Mouse (Mus musculus) lung, postnatal 25 days (tissue): ENCODE data around the gene Thsd4.

ENCODE experiments used
- DNase-seq: peaks from one replicate; pipeline ENCODE4 v3.0.0; 2022; ENCODE audit warnings: low spot score

Thsd4 gene

GRCm38 (mm10) chr9:60521806-60522264, at the start of gene Thsd4:
Thsd4 (minus strand) TSS chr9:60522046.
- peak; percentile 49 for DNase-seq

DNA sequence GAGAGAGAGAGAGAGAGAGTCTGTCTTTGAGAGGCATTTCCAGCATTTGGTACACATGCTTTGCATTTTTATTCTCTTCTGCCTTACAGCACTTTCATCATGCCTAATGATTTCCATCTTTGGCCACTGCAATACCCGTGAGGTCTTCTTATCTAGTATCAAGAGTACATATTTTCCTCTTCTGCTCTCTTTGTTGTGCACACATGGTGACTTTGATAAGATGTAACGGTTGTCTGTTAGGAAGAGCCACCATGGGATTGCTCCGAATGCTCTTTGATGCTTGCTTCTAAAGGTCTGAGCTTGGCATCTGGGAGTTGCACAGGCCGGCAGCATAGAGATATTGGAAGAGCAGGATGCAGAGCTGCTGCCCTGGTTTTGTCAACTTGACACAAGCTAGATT, 49.2 kb upstream of the Thsd4 start:
- no peak for DNase-seq

DNA sequence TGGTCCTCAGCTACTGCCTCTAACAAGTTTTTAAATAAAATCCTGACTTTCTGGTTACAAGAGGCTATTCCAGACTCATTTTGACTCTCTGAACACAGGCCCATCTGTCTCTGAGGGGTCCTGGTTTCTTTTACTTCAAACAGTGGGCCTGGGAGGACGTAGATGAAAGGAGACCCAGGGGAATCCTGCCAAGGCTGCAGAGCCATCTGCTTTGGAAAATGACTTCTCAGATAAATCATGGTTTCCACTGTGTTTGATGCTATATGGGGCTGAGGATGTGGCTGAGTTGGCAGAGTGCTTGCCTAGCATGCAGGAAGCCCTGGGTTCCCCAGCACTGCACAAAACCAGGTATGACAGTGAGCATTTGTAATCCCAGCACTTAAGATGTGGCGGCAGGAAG, 47.5 kb upstream of the Thsd4 start:
- DNase-seq, result no peak

- DNase-seq, result no peak
These were observed 42.0 kb upstream of the Thsd4 start for GRCm38 (mm10) chr9:60563809-60564208.

- DNase-seq, result no peak
These were observed 40.9 kb upstream of the Thsd4 start for GRCm38 (mm10) chr9:60562443-60563371.

DNA sequence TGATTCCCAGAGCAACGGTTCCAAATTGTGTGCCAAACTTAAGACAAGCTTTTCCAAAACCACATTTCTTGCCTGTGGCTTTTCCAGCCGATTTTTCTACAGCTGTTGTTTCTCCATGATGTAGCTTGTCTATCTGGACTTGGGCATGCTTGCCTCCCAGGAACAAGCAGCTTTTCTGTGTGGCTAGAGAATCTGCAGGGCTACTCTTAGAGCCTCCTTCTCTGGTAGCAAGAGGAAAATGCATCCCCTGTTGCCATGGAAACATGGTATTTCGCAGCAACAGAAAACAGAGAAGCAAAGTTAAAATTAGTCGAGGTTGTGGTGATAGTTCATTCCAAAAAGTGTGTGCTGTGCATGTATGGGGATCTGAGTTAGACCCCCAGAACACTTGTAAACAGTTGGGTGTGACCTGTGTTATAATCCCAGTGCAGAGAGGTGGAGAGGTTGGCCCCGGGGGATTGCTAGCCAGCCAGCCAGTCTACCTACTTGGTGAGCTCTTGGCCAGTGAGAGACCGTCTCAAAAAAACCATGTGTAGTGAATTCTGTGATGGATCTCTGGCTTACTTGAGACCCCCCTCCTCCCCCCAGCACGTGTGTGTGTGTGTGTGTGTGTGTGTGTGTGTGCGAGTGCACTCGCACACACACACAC, 39.9 kb upstream of the Thsd4 start:
- no peak for DNase-seq

GRCm38 (mm10) chr9:60558507-60558906, 36.7 kb upstream of the Thsd4 start:
- DNase-seq, result no peak

DNA sequence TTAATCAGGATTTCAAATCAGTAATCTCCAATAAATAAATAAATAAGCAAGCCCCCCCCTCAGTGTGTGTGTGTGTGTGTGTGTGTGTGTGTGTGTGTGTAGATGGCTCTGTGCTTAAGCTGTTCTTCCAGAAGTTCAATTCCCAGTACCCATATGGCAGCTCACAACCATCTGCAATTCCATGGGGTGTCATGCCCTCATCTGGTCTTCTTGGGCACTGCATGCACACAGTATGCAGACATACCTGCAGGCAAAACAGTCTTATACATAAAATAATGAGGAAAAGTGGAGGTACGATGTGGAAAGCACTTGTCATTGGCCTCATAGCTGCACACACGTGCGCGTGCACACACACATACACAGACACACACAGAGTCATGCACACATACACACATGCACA, 29.4 kb upstream of the Thsd4 start:
- no peak for DNase-seq

DNA sequence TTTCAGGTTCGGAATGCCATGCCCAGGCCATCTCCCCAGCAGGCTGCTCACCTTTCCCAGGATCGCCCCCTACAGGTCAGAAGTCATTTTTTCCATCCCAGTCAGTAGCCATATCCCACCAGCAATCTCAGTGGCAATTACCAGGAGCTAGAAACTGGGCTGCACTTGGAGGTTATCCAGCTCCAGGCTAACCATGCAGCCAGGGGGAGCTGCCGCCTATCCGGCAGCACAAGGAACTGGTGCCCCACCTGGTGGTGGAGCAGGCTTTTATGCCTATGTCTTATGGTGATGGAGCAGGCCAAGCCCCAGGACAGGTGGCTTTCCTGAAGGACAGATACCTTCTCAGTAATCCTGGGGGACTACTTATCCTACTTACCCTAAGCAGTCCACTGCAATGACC, 26.3 kb upstream of the Thsd4 start:
- DNase-seq, result peak; percentile 64

- no peak for DNase-seq
These were observed 24.3 kb upstream of the Thsd4 start for GRCm38 (mm10) chr9:60546169-60546568.

DNA sequence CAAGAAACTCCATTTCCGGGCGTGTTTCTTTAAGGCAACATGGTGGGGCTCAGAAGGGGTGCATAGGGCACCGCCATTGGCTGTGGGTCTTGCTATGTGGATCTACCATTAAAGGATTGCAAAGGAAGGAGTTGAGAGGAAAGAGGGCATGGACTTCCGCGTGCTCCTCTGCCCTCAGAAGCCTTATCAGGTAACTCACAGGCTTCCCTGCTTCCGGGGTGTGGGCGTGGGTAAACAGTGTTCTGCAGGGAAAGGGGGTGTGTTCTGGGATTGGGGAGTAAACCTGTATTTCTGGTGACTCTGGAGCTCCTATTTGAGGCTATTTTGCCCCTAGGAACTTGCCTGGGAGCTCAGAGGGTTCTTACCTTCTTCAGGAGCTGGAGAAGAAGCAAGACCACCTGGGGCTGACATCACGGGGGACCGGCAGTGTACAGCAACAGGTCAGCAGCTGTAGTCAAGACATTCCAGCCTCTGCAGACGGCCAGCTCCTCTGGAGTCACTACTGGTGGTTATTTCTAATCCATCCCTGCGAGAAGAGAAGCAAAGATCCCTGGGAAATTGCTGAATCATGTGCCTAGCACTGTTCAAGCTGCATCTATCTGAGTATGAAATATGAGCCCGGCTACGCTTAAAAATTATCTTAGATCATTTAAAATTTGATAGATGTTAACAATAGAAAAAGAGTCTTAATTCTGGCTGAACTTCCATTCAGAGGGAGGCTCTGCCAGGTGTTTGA, 23.7 kb upstream of the Thsd4 start:
- peak; percentile 60 for DNase-seq

GRCm38 (mm10) chr9:60543422-60544015, 21.7 kb upstream of the Thsd4 start:
- no peak for DNase-seq

GRCm38 (mm10) chr9:60530310-60530709, 8.5 kb upstream of the Thsd4 start:
- no peak for DNase-seq

DNA sequence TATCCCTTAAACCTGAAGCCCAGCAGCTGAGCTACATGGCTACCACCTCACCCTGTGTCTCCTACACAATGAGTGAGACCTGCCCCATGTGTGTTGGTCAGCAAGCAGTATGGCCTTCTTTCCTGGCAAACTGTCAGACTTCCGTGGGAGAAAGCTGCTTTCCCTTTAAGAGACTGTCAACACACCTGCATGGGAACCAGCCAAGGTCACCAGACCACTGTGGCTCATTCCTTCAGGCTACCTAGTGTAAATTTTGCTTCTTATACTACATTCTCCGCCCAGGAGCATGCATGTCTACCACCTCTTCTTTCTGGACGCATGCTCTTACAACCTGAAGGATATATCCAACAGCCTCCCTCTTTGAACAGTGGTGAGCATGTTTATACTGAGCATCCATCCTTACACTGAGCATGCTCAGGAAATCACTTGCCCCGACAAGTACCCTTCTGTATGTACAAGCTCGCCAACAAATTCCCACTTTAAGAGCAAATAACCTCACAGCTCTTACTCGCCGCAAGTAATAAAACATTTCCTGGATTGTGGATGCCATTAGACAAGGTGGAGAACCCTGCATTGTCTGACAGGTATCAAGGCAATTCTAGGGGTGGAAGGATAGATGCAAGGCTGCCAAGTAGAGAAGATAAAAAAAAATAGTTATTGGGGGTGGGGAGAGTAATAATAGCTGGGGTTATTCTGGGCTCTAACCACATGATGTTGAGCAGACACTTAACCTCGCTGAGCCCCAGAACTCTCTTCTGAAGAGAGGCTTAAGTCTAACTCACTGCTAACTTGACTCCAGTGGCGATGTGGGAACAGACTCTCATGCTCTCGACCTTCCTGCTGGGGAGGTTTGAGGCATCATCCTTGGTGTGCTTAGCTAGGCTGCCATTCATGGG, 7.8 kb upstream of the Thsd4 start:
- DNase-seq, result peak; percentile 67

GRCm38 (mm10) chr9:60528269-60528668, 6.4 kb upstream of the Thsd4 start:
- no peak for DNase-seq

DNA sequence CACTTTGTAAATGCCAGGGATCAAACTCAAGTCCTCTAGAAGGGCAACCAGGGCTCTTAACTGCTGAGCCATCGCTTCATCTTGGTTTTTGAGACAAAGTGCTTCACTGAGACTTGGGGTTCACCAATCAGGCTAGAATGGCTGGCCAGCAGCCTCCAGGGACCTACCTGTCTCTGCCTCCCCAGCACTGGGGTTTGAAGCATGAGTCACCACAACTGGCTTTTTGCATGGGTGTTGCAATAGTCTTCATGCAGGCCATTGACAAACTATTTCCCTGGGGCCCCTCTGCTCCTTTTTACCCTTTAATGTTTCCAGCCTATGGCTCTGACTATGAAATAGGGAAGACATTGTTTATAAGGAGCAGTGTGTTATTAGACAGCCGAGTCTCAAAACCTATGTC, 6.0 kb upstream of the Thsd4 start:
- no peak for DNase-seq

DNA sequence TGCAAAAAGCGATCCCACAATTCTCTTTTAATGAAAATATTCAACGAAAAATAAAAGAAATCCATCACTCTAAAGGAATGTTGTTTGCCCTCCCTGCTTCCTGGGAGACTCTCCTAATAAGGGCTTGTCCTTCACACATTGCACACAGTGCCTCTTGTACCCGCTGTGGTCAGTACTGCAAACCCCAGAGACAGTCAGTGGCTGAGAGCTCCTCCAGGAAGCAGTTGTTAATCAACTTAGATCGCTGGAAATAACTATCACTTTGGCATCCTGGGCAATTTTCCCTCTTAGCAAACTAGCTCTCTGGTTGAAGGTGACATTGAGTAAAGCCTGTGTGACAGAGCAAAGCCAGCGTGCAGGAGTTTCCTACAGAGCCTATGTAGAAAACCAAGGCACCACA, 5.2 kb upstream of the Thsd4 start:
- peak; percentile 42 for DNase-seq

- DNase-seq, result no peak
These were observed 4.3 kb upstream of the Thsd4 start for GRCm38 (mm10) chr9:60526195-60526594.

DNA sequence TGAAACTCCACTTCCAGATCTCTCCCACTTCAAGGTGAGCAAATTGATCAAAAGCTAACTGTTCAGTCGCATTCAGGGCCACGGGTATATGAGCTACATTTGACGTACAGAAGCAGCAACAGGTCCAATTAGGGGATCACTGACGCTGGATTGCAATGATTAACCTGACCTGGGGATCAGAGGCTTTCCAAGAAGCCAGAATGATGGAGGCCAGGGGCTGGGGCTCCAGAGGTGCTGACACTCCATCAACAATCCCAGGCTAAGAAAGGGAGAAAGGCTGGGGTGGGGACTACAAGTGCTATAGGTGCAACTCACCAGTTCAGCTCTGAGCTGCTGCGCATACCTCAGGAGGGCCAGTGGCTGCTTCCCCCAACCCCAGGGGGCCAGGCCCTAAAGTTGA, 703 bp downstream of the Thsd4 start:
- DNase-seq, result no peak

DNA sequence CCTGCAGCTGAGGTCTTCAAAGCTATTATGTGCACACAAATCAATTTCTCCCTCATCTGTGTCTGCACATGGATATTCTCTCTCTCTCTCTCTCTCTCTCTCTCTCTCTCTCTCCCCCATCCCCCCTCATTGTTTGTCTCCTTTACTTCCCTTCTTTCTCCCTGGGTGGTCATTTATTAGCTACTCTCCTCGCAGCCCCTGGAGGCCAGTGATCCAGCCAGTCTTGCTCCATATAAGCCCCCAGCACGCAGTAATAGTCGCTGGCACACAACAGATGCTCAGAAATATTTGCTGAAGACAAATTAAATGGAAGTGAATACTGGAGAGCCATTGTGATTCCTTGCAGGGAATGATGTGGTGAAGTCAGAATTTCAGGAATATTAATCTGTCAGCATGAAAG, 2.2 kb downstream of the Thsd4 start:
- no peak for DNase-seq

DNA sequence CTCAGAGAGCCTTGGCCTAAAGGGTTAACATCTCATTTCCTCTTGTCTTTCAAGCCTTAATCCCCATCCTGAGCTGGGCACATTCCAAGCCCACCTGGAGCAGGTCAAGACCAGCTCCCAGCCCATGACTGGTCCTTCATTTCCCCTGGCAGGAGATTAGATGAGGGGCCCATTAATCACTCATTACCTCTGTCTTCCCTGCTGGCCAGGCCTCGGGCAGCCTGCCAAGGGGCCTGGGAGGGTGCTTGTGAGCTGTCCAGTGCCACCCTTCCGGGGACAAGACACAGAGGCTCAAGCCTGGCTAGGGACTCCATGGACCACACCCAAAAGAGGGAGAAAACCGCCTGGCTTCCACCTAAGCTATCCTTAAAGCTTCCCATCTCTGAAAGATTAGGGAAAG, 3.6 kb downstream of the Thsd4 start:
- peak; percentile 44 for DNase-seq
